Mouse (Mus musculus): Measurements from ENCODE around the gene Ociad1.
"Not testable (repeated sequence)": the region's sequence is repeated elsewhere in the genome, so short reads cannot be mapped to it uniquely, and the experiment has no call there.

Ociad1 gene

GRCm38 (mm10) chr5:73286603-73287002, 6.0 kb upstream of the Ociad1 start:
- no peak for DNase-seq

GRCm38 (mm10) chr5:73289900-73290299, 2.7 kb upstream of the Ociad1 start:
- no peak for DNase-seq

- DNase-seq, result no peak
Observed at GRCm38 (mm10) chr5:73293458-73293827, 859 bp downstream of the Ociad1 start.

- no peak for DNase-seq
Observed at GRCm38 (mm10) chr5:73295016-73295415, 2.4 kb downstream of the Ociad1 start.

GRCm38 (mm10) chr5:73295916-73296315, 3.3 kb downstream of the Ociad1 start:
- no peak for DNase-seq

GRCm38 (mm10) chr5:73301601-73302307, 9.2 kb downstream of the Ociad1 start:
- peak; percentile 28 for DNase-seq

GRCm38 (mm10) chr5:73304507-73304906, 11.9 kb downstream of the Ociad1 start:
- DNase-seq, result no peak

GRCm38 (mm10) chr5:73306486-73306885, 13.9 kb downstream of the Ociad1 start:
- no peak for DNase-seq

GRCm38 (mm10) chr5:73307297-73307696, 14.7 kb downstream of the Ociad1 start:
- DNase-seq, result no peak

- DNase-seq, result no peak
Observed at GRCm38 (mm10) chr5:73309496-73309895, 16.9 kb downstream of the Ociad1 start.

GRCm38 (mm10) chr5:73310401-73310800, 17.8 kb downstream of the Ociad1 start:
- peak; percentile 38 for DNase-seq

GRCm38 (mm10) chr5:73311458-73311857, 18.9 kb downstream of the Ociad1 start:
- peak; percentile 86 for DNase-seq

GRCm38 (mm10) chr5:73313591-73313990, 21.0 kb downstream of the Ociad1 start:
- peak; percentile 82 for DNase-seq

GRCm38 (mm10) chr5:73314654-73315053, 22.1 kb downstream of the Ociad1 start:
- DNase-seq, result no peak

- DNase-seq, result no peak
Observed at GRCm38 (mm10) chr5:73319306-73319705, 26.7 kb downstream of the Ociad1 start.

- DNase-seq, result not testable (repeated sequence)
Observed at GRCm38 (mm10) chr5:73322684-73323083, 30.1 kb downstream of the Ociad1 start.

- DNase-seq, result no peak
Observed at GRCm38 (mm10) chr5:73323602-73324001, 31.0 kb downstream of the Ociad1 start.

GRCm38 (mm10) chr5:73324526-73325170, 32.1 kb downstream of the Ociad1 start:
- DNase-seq, result no peak

- no peak for DNase-seq
Observed at GRCm38 (mm10) chr5:73331002-73331401, 38.4 kb downstream of the Ociad1 start.

- DNase-seq, result no peak
Observed at GRCm38 (mm10) chr5:73336448-73336847, 43.9 kb downstream of the Ociad1 start.

- peak; percentile 24 for DNase-seq
Observed at GRCm38 (mm10) chr5:73337961-73338831, 45.6 kb downstream of the Ociad1 start.

- no peak for DNase-seq
Observed at GRCm38 (mm10) chr5:73338832-73339163, 46.2 kb downstream of the Ociad1 start.

All from liver (tissue).